Mouse (Mus musculus) liver, embryonic 11.5 days (tissue): ENCODE measurements around the gene Prrg1. TPM values are rescaled to one million over a fixed set of nuclear protein-coding genes. Genes with fewer than 3 reads are reported as not detected.

Experiments
- ATAC-seq: fragments of 200-750 bp; cut with Nextera tagmentation; replicated peaks from 2 replicates; pipeline ENCODE4 v1.8.0; 2017; ENCODE audit warnings: moderate number of reproducible peaks, mild to moderate bottlenecking, moderate TSS enrichment, moderate library complexity; ENCODE audit not compliant: low FRiP score
- DNase-seq: peaks from one replicate; pipeline ENCODE4 v3.0.0-alpha.2; 2017; ENCODE audit warnings: low spot score
- H3K27ac ChIP-seq: fragments of 300-500 bp; sonication (generic); 2 replicates; pipeline ENCODE4 v1.5.1; 2014; ENCODE audit warnings: mild to moderate bottlenecking, low read depth, low read length, control low read depth
- H3K27me3 ChIP-seq: fragments of 300-500 bp; sonication (generic); replicated peaks from 2 replicates; pipeline ENCODE4 v1.6.1; 2014; ENCODE audit warnings: low read length, mixed read lengths; ENCODE audit not compliant: control insufficient read depth, insufficient read depth
- H3K36me3 ChIP-seq: fragments of 300-500 bp; sonication (generic); 2 replicates; pipeline ENCODE4 v1.6.1; 2014; ENCODE audit warnings: mild to moderate bottlenecking, low read length, moderate library complexity, mixed read lengths; ENCODE audit not compliant: control insufficient read depth, insufficient read depth
- H3K4me1 ChIP-seq: fragments of 300-500 bp; sonication (generic); replicated peaks from 2 replicates; pipeline ENCODE4 v1.6.1; 2014; ENCODE audit warnings: low read length, mixed read lengths; ENCODE audit not compliant: control insufficient read depth, insufficient read depth
- H3K4me2 ChIP-seq: fragments of 300-500 bp; sonication (generic); 2 replicates; pipeline ENCODE4 v1.6.1; 2014; ENCODE audit warnings: mild to moderate bottlenecking, control low read depth, moderate library complexity
- H3K4me3 ChIP-seq: fragments of 300-500 bp; sonication (generic); 2 replicates; pipeline ENCODE4 v1.5.1; 2014; ENCODE audit warnings: low read depth, low read length, control low read depth
- H3K9ac ChIP-seq: fragments of 300-500 bp; sonication (generic); 2 replicates; pipeline ENCODE4 v1.6.1; 2014; ENCODE audit warnings: low read depth, low read length, control low read depth
- H3K9me3 ChIP-seq: fragments of 300-500 bp; sonication (generic); 2 replicates; pipeline ENCODE4 v1.6.1; 2016; ENCODE audit warnings: low read length, inconsistent platforms, mixed read lengths; ENCODE audit not compliant: control insufficient read depth
- WGBS: fragments of 180-500 bp; shearing (Covaris S2); extraction: QIAGEN DNeasy Blood & Tissue Kit; methylation state at CpG from one replicate; pipeline ENCODE4 v1.1.7; 2014; 5-methylcytosine and 5-hydroxymethylcytosine counted together
- polyA plus RNA-seq: library from polyadenylated mRNA; unstranded; fragments of >200 nt; fragmentation: Nextera tagmentation; extraction: Ambion mirVana; gene quantifications from 2 replicates; pipeline ENCODE4 v1.2.1, GENCODE M21; 2014

Gene Prrg1
- 5.1 and 5.7 TPM in 2 replicates for polyA plus RNA-seq

DNA sequence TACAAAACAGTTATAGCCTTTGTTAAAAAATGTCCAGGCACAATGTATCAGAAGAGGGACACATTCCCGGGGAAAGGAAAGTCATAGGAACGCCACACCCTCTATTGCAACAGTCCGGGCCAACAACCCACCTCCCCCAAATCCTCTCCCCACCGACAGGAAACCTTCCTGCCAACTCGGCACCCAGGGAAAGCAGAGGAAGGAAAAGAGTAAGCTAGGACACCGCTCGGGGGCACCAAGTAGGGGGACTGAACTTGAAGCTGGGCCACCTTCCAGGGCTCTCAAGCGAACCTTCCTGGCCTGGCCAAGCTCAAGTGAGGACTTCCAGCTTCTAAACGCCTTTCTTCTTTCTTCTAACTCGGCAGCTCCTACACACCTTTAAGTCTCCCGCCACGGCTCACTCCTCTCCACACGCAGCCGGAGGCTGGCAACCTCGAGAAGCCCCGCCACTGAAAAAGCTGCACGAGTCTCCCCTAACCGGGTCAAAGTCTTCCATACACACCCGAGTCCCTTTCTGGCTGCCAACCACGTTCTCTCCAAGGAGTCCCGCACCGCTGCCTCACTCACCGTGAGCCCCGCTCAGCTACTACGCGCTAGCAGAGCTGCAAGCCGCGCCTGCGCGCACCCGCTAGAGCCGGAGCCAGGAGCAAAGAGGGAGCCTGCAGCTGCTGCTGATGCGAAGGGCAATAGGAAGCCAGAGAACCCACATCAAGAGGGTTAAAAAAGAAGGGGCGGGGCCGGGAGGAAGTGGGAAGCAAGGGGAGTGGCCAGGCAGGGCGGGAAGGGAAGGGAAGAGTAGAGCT, at the start of gene Prrg1:
Gene Prrg1 (minus strand): TSS at position 695 of the 803 bp plus-strand sequence.
- Histone ChIP-seq H3K4me2 (peak within 1 kb of the TSS; percentile 52), H3K9ac (peak within 1 kb of the TSS; percentile 56), H3K4me1 (no peaks in the 10 kb centered on the region), H3K36me3 (no peaks in the 10 kb centered on the region), H3K27ac (peak within 1 kb of the TSS; percentile 35), H3K4me3 (peak within 1 kb of the TSS; percentile 54), H3K27me3 (no peaks in the 10 kb centered on the region), H3K9me3 (no peaks in the 10 kb centered on the region)
- ATAC-seq (peak; percentile 94), DNase-seq (peak; percentile 67)
- 7% methylated on average over 36 of the region's 36 CpGs for WGBS

DNA sequence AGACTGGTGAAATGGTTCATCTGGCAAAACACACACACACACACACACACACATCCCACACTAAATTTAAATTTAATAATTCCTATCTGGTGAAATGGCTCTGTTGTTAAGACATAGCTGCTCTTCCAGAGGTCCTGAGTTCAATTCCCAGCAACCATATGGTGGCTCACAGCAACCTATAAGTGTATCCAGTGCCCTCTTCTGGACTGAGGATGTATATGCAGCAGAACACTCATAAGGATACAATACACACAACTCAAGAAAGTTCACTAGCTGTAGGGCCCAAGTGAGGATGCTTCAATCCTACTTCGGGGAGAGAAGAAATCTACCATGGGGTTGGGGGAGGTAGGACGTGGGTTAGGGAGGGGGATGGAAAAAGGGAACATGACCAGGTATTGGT, 22.1 kb upstream of the Prrg1 start:
- DNase-seq: no peak
- H3K4me3 ChIP-seq: no peak overlapping the region
- no peaks in the 10 kb centered on the region for H3K4me1 ChIP-seq
- no peaks in the 10 kb centered on the region for H3K27me3 ChIP-seq
- H3K9ac ChIP-seq: no peak overlapping the region
- H3K4me2 ChIP-seq: no peak overlapping the region
- no peak for ATAC-seq
- H3K36me3 ChIP-seq: no peaks in the 10 kb centered on the region
- H3K9me3 ChIP-seq: no peaks in the 10 kb centered on the region
- WGBS: 50% methylated on average over 2 of the region's 2 CpGs
- no peak overlapping the region for H3K27ac ChIP-seq

DNA sequence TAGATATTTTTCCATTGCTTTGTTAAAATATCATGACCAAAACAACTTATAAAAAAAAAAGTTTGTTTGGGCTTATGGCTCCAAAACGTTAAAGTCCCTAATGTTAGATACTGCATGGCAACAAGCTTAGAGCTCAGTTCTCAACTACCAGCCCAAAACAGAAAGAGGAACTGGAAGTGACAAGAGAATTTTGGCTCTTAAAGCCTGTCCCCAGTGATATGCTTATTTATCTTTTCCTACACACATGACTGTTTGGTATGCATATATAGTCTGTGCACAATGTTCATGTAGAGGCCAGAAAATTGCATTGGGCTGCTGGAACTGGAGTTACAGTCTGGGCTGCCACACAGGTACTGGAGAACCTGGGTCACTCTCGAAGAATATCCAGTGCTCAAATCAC, 9.4 kb upstream of the Prrg1 start:
- H3K9ac ChIP-seq: no peak overlapping the region
- 52% methylated on average over 2 of the region's 2 CpGs for WGBS
- H3K9me3 ChIP-seq: no peaks in the 10 kb centered on the region
- no peak overlapping the region for H3K4me3 ChIP-seq
- H3K27ac ChIP-seq: no peak overlapping the region
- H3K27me3 ChIP-seq: no peaks in the 10 kb centered on the region
- DNase-seq (no peak), ATAC-seq (no peak)
- no peak overlapping the region for H3K4me2 ChIP-seq
- no peaks in the 10 kb centered on the region for H3K36me3 ChIP-seq
- no peaks in the 10 kb centered on the region for H3K4me1 ChIP-seq

DNA sequence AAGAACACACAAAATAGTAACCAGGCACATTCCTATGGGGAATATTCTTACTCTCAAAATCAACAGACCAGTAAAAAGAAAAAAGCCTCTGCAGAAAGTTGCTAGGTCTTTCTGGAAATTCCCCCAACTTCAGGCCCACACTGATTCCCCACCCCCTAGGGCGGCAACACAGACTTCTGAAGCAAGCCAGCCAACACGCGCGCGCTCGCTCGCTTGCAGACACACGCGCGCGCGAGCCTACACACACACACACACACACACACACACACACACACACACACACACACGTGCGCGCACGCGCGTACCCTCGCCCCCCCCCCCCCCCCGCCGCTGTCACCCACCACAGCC, 868 bp downstream of the Prrg1 start:
- H3K4me1 ChIP-seq: no peaks in the 10 kb centered on the region
- H3K27ac ChIP-seq: no peak overlapping the region
- H3K36me3 ChIP-seq: no peaks in the 10 kb centered on the region
- no peaks in the 10 kb centered on the region for H3K9me3 ChIP-seq
- peak; percentile 44 for DNase-seq
- peak overlapping the region; percentile 52 for H3K4me2 ChIP-seq
- WGBS: 12% methylated on average over 7 of the region's 21 CpGs
- peak; percentile 70 for ATAC-seq
- peak overlapping the region; percentile 56 for H3K9ac ChIP-seq
- H3K27me3 ChIP-seq: no peaks in the 10 kb centered on the region
- peak overlapping the region; percentile 54 for H3K4me3 ChIP-seq

DNA sequence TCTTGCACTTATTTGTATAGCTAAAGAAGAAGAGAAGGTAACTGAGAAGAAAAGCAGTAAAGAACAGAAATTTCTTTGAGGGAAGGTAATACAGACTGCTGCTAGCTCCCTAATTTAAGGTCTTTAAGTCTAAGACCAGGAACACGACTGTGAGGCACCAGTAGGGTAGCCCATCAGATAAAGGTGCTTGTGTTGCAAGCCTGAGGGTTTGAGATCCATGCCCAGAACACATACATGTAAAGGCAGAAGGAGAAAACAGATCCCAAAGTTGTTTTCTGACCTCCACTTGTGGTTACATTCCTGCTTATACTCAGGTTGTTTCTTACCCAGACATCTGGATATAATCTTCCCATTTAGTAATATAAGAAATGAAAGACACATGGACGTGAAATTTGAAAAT, 20.2 kb downstream of the Prrg1 start:
- WGBS: 44% methylated on average over 2 of the region's 2 CpGs

DNA sequence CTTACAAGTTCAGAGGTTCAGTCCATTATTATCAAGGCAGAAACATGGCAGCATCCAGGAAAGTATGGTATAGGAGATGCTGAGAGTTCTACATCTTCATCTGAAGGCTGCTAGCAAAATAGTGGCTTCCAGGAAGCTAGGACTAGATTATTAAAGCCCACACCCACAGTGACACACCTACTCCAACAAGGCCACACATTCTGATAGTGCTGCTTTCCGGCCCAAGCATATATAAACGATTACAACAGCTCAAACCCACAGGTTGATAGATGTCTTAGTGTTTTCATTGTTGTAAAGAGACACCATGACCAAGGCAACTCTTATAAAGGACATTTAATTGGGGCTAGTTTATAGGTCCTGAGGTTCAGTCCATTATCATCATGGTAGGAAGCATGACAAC, 30.3 kb downstream of the Prrg1 start:
- Histone ChIP-seq H3K4me1 (no peaks in the 10 kb centered on the region), H3K9ac (no peak overlapping the region), H3K27me3 (no peaks in the 10 kb centered on the region), H3K4me2 (no peak overlapping the region), H3K9me3 (no peaks in the 10 kb centered on the region), H3K27ac (no peak overlapping the region), H3K36me3 (no peaks in the 10 kb centered on the region), H3K4me3 (no peak overlapping the region)
- DNase-seq (no peak), ATAC-seq (no peak)
- 71% methylated on average over 2 of the region's 2 CpGs for WGBS

More for the DNA sequence above, 20.2 kb downstream of the Prrg1 start:
- no peak overlapping the region for H3K27ac ChIP-seq
- no peaks in the 10 kb centered on the region for H3K36me3 ChIP-seq
- H3K4me1 ChIP-seq: no peaks in the 10 kb centered on the region
- ATAC-seq: no peak
- H3K4me2 ChIP-seq: no peak overlapping the region
- no peak for DNase-seq
- no peak overlapping the region for H3K9ac ChIP-seq
- no peaks in the 10 kb centered on the region for H3K27me3 ChIP-seq
- H3K9me3 ChIP-seq: no peaks in the 10 kb centered on the region
- no peak overlapping the region for H3K4me3 ChIP-seq

DNA sequence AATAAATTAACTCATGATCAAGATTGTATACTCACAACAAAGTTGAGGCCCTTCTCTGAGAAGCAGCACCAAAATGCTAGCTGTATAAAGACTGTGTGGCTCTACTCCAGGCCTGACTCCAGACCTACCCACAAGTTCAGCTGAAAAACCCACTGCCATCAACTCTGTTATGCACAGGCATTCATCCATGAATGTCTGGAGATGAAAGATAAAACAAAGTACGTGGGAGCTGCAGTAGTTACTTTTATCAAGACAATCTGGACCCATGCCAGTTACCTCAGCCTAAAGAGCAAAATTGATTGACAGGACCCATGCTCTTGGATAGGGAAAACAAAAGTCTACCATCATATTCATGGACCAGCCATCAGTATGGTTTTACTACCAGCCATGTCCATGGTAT, 31.0 kb downstream of the Prrg1 start:
- WGBS: 52% methylated on average over 1 of the region's 1 CpGs
- Histone ChIP-seq H3K27ac (no peak overlapping the region), H3K36me3 (no peaks in the 10 kb centered on the region), H3K4me2 (no peak overlapping the region), H3K4me1 (no peaks in the 10 kb centered on the region), H3K4me3 (no peak overlapping the region), H3K27me3 (no peaks in the 10 kb centered on the region), H3K9me3 (no peaks in the 10 kb centered on the region), H3K9ac (no peak overlapping the region)
- ATAC-seq (peak; percentile 31; the same call in 1 of the 2 replicates), DNase-seq (no peak)

DNA sequence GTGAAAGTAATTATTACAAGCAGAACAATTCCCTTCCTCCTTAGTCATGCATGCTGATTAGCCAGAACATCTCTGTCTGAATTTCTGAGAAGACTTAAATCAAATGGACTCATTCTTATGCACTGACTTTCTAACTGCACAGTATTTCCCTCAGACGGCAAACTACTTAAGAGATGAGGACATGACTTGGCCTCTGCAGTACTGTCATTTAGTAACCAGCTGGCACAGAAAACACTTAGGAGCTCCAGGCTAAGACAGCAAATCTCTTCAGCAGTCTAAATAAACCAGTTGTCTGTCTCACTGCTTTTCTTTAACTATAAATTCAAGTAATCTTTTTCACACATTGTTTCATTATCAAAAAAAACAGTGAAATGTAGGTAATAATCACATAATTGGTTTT, 36.0 kb downstream of the Prrg1 start:
- DNase-seq (no peak), ATAC-seq (no peak)
- Histone ChIP-seq H3K27ac (no peak overlapping the region), H3K9me3 (no peaks in the 10 kb centered on the region), H3K4me3 (no peak overlapping the region), H3K9ac (no peak overlapping the region), H3K36me3 (no peaks in the 10 kb centered on the region), H3K27me3 (no peaks in the 10 kb centered on the region), H3K4me2 (no peak overlapping the region), H3K4me1 (no peaks in the 10 kb centered on the region)
- 79% methylated on average over 1 of the region's 1 CpGs for whole genome bisulfite sequencing

DNA sequence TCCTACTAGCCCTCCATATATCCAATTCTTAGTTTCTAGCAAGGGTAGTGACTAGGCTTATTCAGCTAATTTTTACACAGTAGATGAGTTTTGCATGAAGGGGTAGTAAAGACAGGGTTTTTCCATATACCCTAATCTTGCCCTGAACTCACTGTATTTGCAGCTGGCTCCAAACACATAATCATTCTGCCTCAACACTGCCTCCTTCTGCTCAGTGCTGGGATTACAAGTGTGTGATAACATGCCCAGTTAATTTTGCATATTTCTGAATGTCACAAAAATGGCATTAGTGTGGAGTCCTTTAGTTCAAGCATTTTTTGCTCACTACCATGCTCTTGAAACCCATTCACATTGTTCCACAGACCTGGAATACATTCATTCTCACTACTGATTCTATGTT, 44.0 kb downstream of the Prrg1 start:
- no peak overlapping the region for H3K4me3 ChIP-seq
- H3K4me1 ChIP-seq: no peaks in the 10 kb centered on the region
- no peak overlapping the region for H3K27ac ChIP-seq
- no peaks in the 10 kb centered on the region for H3K36me3 ChIP-seq
- no peak overlapping the region for H3K9ac ChIP-seq
- no peaks in the 10 kb centered on the region for H3K27me3 ChIP-seq
- no peak overlapping the region for H3K4me2 ChIP-seq
- H3K9me3 ChIP-seq: no peaks in the 10 kb centered on the region
- DNase-seq: no peak
- ATAC-seq: no peak
